Mouse (Mus musculus) heart, postnatal 0 days (tissue): ENCODE results near the gene Efcab9. TPM values are rescaled to one million over a fixed set of nuclear protein-coding genes. Genes with fewer than 3 reads are reported as not detected.

Experiments
- ATAC-seq: fragments of 200-750 bp; cut with Nextera tagmentation; 2 replicates; pipeline ENCODE4 v1.8.0; 2017; ENCODE audit warnings: low read depth, moderate number of reproducible peaks, moderate library complexity; ENCODE audit not compliant: insufficient read depth
- DNase-seq: peaks from one replicate; pipeline ENCODE4 v3.0.0-alpha.2; 2016; ENCODE audit warnings: low spot score
- H3K27ac ChIP-seq: fragments of 300-500 bp; sonication (generic); 2 replicates; pipeline ENCODE4 v1.5.1; 2014; ENCODE audit warnings: low read depth, mild to moderate bottlenecking
- H3K27me3 ChIP-seq: fragments of 300-500 bp; sonication (generic); 2 replicates; pipeline ENCODE4 v1.6.1; 2014; ENCODE audit warnings: low read length, mixed read lengths; ENCODE audit not compliant: control insufficient read depth, insufficient read depth
- H3K36me3 ChIP-seq: fragments of 300-500 bp; sonication (generic); replicated peaks from 2 replicates; pipeline ENCODE4 v1.6.1; 2014; ENCODE audit warnings: low read length, mixed read lengths; ENCODE audit not compliant: control insufficient read depth, insufficient read depth
- H3K4me1 ChIP-seq: fragments of 300-500 bp; sonication (generic); 2 replicates; pipeline ENCODE4 v1.6.1; 2014; ENCODE audit warnings: antibody characterized with exemption; ENCODE audit not compliant: control insufficient read depth, insufficient read depth
- H3K4me2 ChIP-seq: fragments of 300-500 bp; sonication (generic); 2 replicates; pipeline ENCODE4 v1.6.1; 2014; ENCODE audit warnings: low read depth, mild to moderate bottlenecking, low read length, moderate library complexity
- H3K4me3 ChIP-seq: fragments of 300-500 bp; sonication (generic); 2 replicates; pipeline ENCODE4 v1.5.1; 2014; ENCODE audit warnings: low read depth, low read length
- H3K9ac ChIP-seq: fragments of 300-500 bp; sonication (generic); replicated peaks from 2 replicates; pipeline ENCODE4 v1.6.1; 2014; ENCODE audit warnings: low read depth, low read length, mixed read lengths
- H3K9me3 ChIP-seq: fragments of 300-500 bp; sonication (generic); replicated peaks from 2 replicates; pipeline ENCODE4 v1.6.1; 2016; ENCODE audit warnings: low read length; ENCODE audit not compliant: control insufficient read depth
- CTCF ChIP-seq: IDR thresholded peaks from 2 replicates; pipeline ENCODE4 v1.5.1; 2016; ENCODE audit warnings: antibody characterized with exemption, control low read depth, low read depth
- EP300 ChIP-seq: IDR thresholded peaks from 2 replicates; pipeline ENCODE4 v1.6.1; 2016; ENCODE audit warnings: antibody characterized with exemption, low read depth
- WGBS: fragments of 180-500 bp; shearing (Covaris S2); extraction: QIAGEN DNeasy Blood & Tissue Kit; methylation state at CpG from one replicate; pipeline ENCODE4 v1.1.7; 2014; 5-methylcytosine and 5-hydroxymethylcytosine counted together
- polyA plus RNA-seq: library from polyadenylated mRNA; unstranded; fragments of >200 nt; fragmentation: Nextera tagmentation; extraction: Ambion mirVana; gene quantifications from 2 replicates; pipeline ENCODE4 v1.2.1, GENCODE M21; 2015
- total RNA-seq: library from RNA; depleted of rRNA; stranded (reverse); fragments of >200 nt; gene quantifications from 2 replicates; pipeline ENCODE4 v1.2.3, GENCODE M21; 2014; ENCODE audit warnings: low replicate concordance; rRNA removed

The Efcab9 gene
- total RNA-seq (not detected in 2 replicates), polyA plus RNA-seq (0.18 and 0.26 TPM in 2 replicates)

GRCm38 (mm10) chr11:32531871-32532764 is at the start of gene Efcab9:
Efcab9 (minus strand) TSS chr11:32532081.
- H3K4me1 ChIP-seq = peaks cover 6% of the 10 kb centered on the region; the same call in 1 of the 2 replicates
- H3K4me3 ChIP-seq = peak within 1 kb of the TSS; percentile 73
- ATAC-seq = no peak
- peak within 1 kb of the TSS; percentile 49 for H3K9ac ChIP-seq
- peak within 1 kb of the TSS; percentile 55; the same call in 1 of the 2 replicates for H3K27ac ChIP-seq
- H3K36me3 ChIP-seq = no peaks in the 10 kb centered on the region
- WGBS = 3% methylated on average over 33 of the region's 33 CpGs
- no peak for TF ChIP-seq CTCF
- TF ChIP-seq EP300 = no peak
- H3K27me3 ChIP-seq = no peaks in the 10 kb centered on the region
- no peak for DNase-seq
- H3K4me2 ChIP-seq = peak within 1 kb of the TSS; percentile 97
- no peaks in the 10 kb centered on the region for H3K9me3 ChIP-seq

- H3K4me1 ChIP-seq = no peaks in the 10 kb centered on the region; the same call in 1 of the 2 replicates
- H3K4me3 ChIP-seq = no peak overlapping the region
- TF ChIP-seq CTCF (no peak), EP300 (no peak)
- no peaks in the 10 kb centered on the region for H3K27me3 ChIP-seq
- no peaks in the 10 kb centered on the region for H3K9me3 ChIP-seq
- DNase-seq = no peak
- no peak for ATAC-seq
- 42% methylated on average over 2 of the region's 2 CpGs for WGBS
- H3K9ac ChIP-seq = no peak overlapping the region
- H3K27ac ChIP-seq = no peak overlapping the region
- H3K4me2 ChIP-seq = no peak overlapping the region
- no peaks in the 10 kb centered on the region for H3K36me3 ChIP-seq
These were observed 49.1 kb upstream of the Efcab9 start for GRCm38 (mm10) chr11:32581031-32581430.

- H3K4me1 ChIP-seq = no peaks in the 10 kb centered on the region; the same call in 1 of the 2 replicates
- DNase-seq (no peak), ATAC-seq (peak; percentile 66; the same call in 1 of the 2 replicates)
- H3K9ac ChIP-seq = no peak overlapping the region
- H3K4me2 ChIP-seq = no peak overlapping the region
- no peaks in the 10 kb centered on the region for H3K9me3 ChIP-seq
- H3K4me3 ChIP-seq = no peak overlapping the region
- H3K27me3 ChIP-seq = no peaks in the 10 kb centered on the region
- no peak for TF ChIP-seq CTCF
- no peak for TF ChIP-seq EP300
- no peaks in the 10 kb centered on the region for H3K36me3 ChIP-seq
- no peak overlapping the region for H3K27ac ChIP-seq
- whole genome bisulfite sequencing = 81% methylated on average over 16 of the region's 16 CpGs
These were observed 48.5 kb upstream of the Efcab9 start for GRCm38 (mm10) chr11:32580305-32580947.

GRCm38 (mm10) chr11:32576760-32577050 is 44.8 kb upstream of the Efcab9 start:
- Histone ChIP-seq H3K9ac (no peak overlapping the region), H3K4me1 (no peaks in the 10 kb centered on the region), H3K4me2 (no peak overlapping the region), H3K4me3 (no peak overlapping the region), H3K36me3 (no peaks in the 10 kb centered on the region), H3K27me3 (no peaks in the 10 kb centered on the region), H3K27ac (no peak overlapping the region), H3K9me3 (no peaks in the 10 kb centered on the region)
- ATAC-seq (no peak), DNase-seq (no peak)
- 44% methylated on average over 5 of the region's 5 CpGs for WGBS
- TF ChIP-seq CTCF (no peak), EP300 (no peak)

- H3K27ac ChIP-seq = no peak overlapping the region
- H3K9me3 ChIP-seq = no peaks in the 10 kb centered on the region
- no peak overlapping the region for H3K4me2 ChIP-seq
- 78% methylated on average over 6 of the region's 6 CpGs for WGBS
- no peak for ATAC-seq
- H3K36me3 ChIP-seq = no peaks in the 10 kb centered on the region
- DNase-seq = no peak
- H3K27me3 ChIP-seq = no peaks in the 10 kb centered on the region
- H3K9ac ChIP-seq = no peak overlapping the region
- H3K4me3 ChIP-seq = no peak overlapping the region
- TF ChIP-seq EP300 (no peak), CTCF (no peak)
- H3K4me1 ChIP-seq = no peaks in the 10 kb centered on the region
These were observed 44.3 kb upstream of the Efcab9 start for GRCm38 (mm10) chr11:32575964-32576759.
